In the genomic region with DNA sequence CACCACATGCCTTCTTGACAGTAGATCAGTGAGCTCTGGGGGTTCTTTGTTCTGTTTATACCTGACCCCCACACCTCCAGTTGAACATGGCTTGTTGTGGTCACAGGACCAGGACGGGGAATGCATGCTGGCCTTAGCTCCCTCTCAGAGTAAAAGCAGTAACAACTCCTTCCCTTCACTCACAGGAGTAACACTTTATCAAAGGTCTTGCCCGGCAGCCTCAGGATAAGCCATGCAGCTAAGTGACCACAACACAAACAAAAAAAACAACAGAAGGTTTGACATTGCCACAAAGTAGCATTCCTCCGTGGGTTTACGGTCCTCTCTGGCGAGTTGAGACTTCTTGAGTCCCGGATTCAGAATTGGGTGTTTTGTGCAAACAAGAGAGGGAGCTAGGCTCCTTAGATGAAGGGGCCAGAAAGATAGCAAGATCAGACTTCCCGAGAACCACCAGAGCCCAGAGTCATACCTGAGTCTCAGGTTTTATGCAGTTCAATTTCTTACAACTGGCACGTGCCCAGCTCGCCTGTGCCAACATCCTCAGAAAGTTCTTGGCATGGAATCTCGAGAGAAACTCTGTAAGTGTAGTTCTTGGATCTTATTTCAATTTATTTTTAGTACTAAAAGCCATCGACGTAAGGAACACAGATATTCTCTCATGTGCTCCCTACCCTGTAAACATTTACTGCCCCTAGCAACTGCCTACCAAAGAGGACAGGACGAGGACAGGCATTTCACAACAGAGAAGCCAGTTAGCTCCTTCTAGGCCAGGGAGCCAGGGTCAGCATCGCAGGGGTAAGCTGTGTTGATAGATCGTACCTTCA, we compare ENCODE assay signal across 15 mouse cellular contexts. TPM values are rescaled to one million over a fixed set of nuclear protein-coding genes. Genes with fewer than 3 reads are reported as not detected.
DNase-seq lines count a peak whose midpoint lies in the region; ATAC-seq and TF ChIP-seq lines count a peak whose summit lies in the region.
"Had no signal": no experiment of that assay in that cellular context is flagged by ENCODE, and none has a peak within 500 bp of the region (broad histone marks: within the 10 kb centered on the region; RNA-seq: fewer than 3 reads in every experiment).

No protein-coding gene starts in this region.

- DNase-seq in spleen, adult 2 months (ENCODE audit: low read depth in 1 of 2, low spot score in 2 of 2): no peak
- no peak for DNase-seq in spleen, adult 12 weeks (ENCODE audit: low spot score)
- DNase-seq in heart, adult 2 months: peak; percentile 49 to 64
- DNase-seq in stomach, postnatal 0 days (ENCODE audit: low spot score): no peak
- no peak for DNase-seq in frontal cortex, postnatal 14 days (ENCODE audit: low spot score in 2 of 2)
- no peak for DNase-seq in ovary, postnatal 14 days (ENCODE audit: low spot score)
- DNase-seq: cerebellum, adult 11 months; thymus, postnatal 36 days had no signal

- no peak overlapping the region for H3K9ac ChIP-seq in heart, adult 2 months (ENCODE audit: low read depth, low read length)
- H3K9ac ChIP-seq in limb, embryonic 15.5 days: no peak overlapping the region
- no peak overlapping the region for H3K9ac ChIP-seq in stomach, postnatal 0 days (ENCODE audit: low read length)
- H3K9ac ChIP-seq: embryonic facial prominence, embryonic 12.5 days; kidney, embryonic 15.5 days; neural tube, embryonic 13.5 days had no signal

- H3K4me1 ChIP-seq in spleen, adult 2 months (ENCODE audit: control insufficient read depth, insufficient read depth, insufficient read length): no peaks in the 10 kb centered on the region
- peaks cover 8% of the 10 kb centered on the region for H3K4me1 ChIP-seq in heart, adult 2 months (ENCODE audit: control insufficient read depth, insufficient read depth, low read length)
- peaks cover 20% of the 10 kb centered on the region for H3K4me1 ChIP-seq in limb, embryonic 15.5 days
- H3K4me1 ChIP-seq in stomach, postnatal 0 days (replicated peaks; ENCODE audit: control insufficient read depth, insufficient read depth): 0 out of 2 replicates have a peak, but pooled peaks cover 2% of the 10 kb centered on the region

- no peak overlapping the region for H3K4me3 ChIP-seq in spleen, adult 2 months (ENCODE audit: extremely low read depth, insufficient read depth, insufficient read length)
- no peak overlapping the region for H3K4me3 ChIP-seq in heart, adult 2 months
- no peak overlapping the region for H3K4me3 ChIP-seq in limb, embryonic 15.5 days
- H3K4me3 ChIP-seq in stomach, postnatal 0 days (ENCODE audit: low read depth, low read length): no peak overlapping the region
- H3K4me3 ChIP-seq: embryonic facial prominence, embryonic 12.5 days; kidney, embryonic 15.5 days; neural tube, embryonic 13.5 days had no signal

- no peaks in the 10 kb centered on the region for H3K79me2 ChIP-seq in heart, adult 2 months (replicated peaks; ENCODE audit: control insufficient read depth, insufficient read depth, low read length)

- ATAC-seq in limb, embryonic 15.5 days (ENCODE audit: insufficient number of reproducible peaks, low FRiP score, low TSS enrichment, low read depth): no peak
- no peak for ATAC-seq in stomach, postnatal 0 days (ENCODE audit: low FRiP score, low TSS enrichment)

- 0 out of 2 replicates have a peak overlapping the region, but pooled peaks have one; percentile 28 for H3K27ac ChIP-seq in spleen, adult 2 months (ENCODE audit: insufficient read depth, low read length)
- peak overlapping the region; percentile 75 for H3K27ac ChIP-seq in heart, adult 2 months
- H3K27ac ChIP-seq in limb, embryonic 15.5 days: peak overlapping the region; percentile 68
- H3K27ac ChIP-seq in stomach, postnatal 0 days (replicated peaks): peak overlapping the region; percentile 40; the same call in 1 of the 2 replicates
- H3K27ac ChIP-seq: embryonic facial prominence, embryonic 12.5 days; kidney, embryonic 15.5 days; neural tube, embryonic 13.5 days had no signal

- H3K36me3 ChIP-seq in spleen, adult 2 months (ENCODE audit: control insufficient read depth, insufficient read depth, low read length): no peaks in the 10 kb centered on the region
- H3K36me3 ChIP-seq in heart, adult 2 months (ENCODE audit: control insufficient read depth, insufficient read depth, low read length): no peaks in the 10 kb centered on the region; the same call in 1 of the 2 replicates
- no peaks in the 10 kb centered on the region for H3K36me3 ChIP-seq in limb, embryonic 15.5 days
- no peaks in the 10 kb centered on the region for H3K36me3 ChIP-seq in stomach, postnatal 0 days (ENCODE audit: control insufficient read depth, insufficient read depth, low read length)
- H3K36me3 ChIP-seq: embryonic facial prominence, embryonic 12.5 days; kidney, embryonic 15.5 days; neural tube, embryonic 13.5 days had no signal

- peak; percentile 76 for TF ChIP-seq EP300 in heart, adult 2 months (IDR thresholded peaks at IDR 0.05; ENCODE audit: insufficient read depth, low read depth, low read length)
- no peak for TF ChIP-seq EP300 in stomach, postnatal 0 days (optimal IDR thresholded peaks at IDR 0.05)

- WGBS in spleen, adult 2 months: 86% methylated on average over 15 of the region's 15 CpGs
- 45% methylated on average over 15 of the region's 15 CpGs for WGBS in heart, adult 2 months
- WGBS in limb, embryonic 15.5 days: 59% methylated on average over 15 of the region's 15 CpGs
- 56% methylated on average over 15 of the region's 15 CpGs for WGBS in stomach, postnatal 0 days

- H3K4me2 ChIP-seq in limb, embryonic 15.5 days: no peak overlapping the region
- H3K4me2 ChIP-seq in stomach, postnatal 0 days (replicated peaks; ENCODE audit: low read depth): no peak overlapping the region
- H3K4me2 ChIP-seq: embryonic facial prominence, embryonic 12.5 days; kidney, embryonic 15.5 days; neural tube, embryonic 13.5 days had no signal

- TF ChIP-seq CTCF in spleen, adult 2 months (IDR thresholded peaks at IDR 0.05; ENCODE audit: extremely low read depth, insufficient read depth, insufficient read length, insufficient replicate concordance): no peak
- TF ChIP-seq CTCF in heart, adult 2 months (IDR thresholded peaks at IDR 0.05): no peak
- no peak for TF ChIP-seq CTCF in stomach, postnatal 0 days (IDR thresholded peaks at IDR 0.05; ENCODE audit: low read depth)

- H3K27me3 ChIP-seq in spleen, adult 2 months (ENCODE audit: control insufficient read depth, insufficient read depth, low read length): 0 out of 2 replicates have a peak, but pooled peaks cover under 1% of the 10 kb centered on the region
- H3K27me3 ChIP-seq in heart, adult 2 months (ENCODE audit: control insufficient read depth, insufficient read depth, low read length): no peaks in the 10 kb centered on the region
- no peaks in the 10 kb centered on the region for H3K27me3 ChIP-seq in limb, embryonic 15.5 days
- no peaks in the 10 kb centered on the region for H3K27me3 ChIP-seq in stomach, postnatal 0 days (ENCODE audit: control insufficient read depth, insufficient read depth, low read length)
- H3K27me3 ChIP-seq: embryonic facial prominence, embryonic 12.5 days; kidney, embryonic 15.5 days; neural tube, embryonic 13.5 days had no signal

- intact Hi-C loops in heart, adult 2 months (cut with DNase I): no loop called here

- H3K9me3 ChIP-seq in limb, embryonic 15.5 days: no peaks in the 10 kb centered on the region
- H3K9me3 ChIP-seq in stomach, postnatal 0 days (ENCODE audit: control insufficient read depth, low read length): no peaks in the 10 kb centered on the region
- H3K9me3 ChIP-seq: embryonic facial prominence, embryonic 12.5 days; kidney, embryonic 15.5 days; neural tube, embryonic 13.5 days had no signal

- no peak for TF ChIP-seq POLR2A in spleen, adult 2 months (IDR thresholded peaks at IDR 0.05; ENCODE audit: low read depth, low read length)
- peak; percentile 73 for TF ChIP-seq POLR2A in heart, adult 2 months (IDR thresholded peaks at IDR 0.05; ENCODE audit: insufficient read depth, low read depth, low read length)

RNA-seq across cellular contexts. Expression of gene 2610028H24Rik, which starts 1.3 kb away (rescaled TPM):
- polyA plus RNA-seq in spleen, adult 2 months (2012; rRNA removed): not detected in 2 replicates
- under 1 TPM in 1 of 2 experiments, not detected in 1; 0.20 TPM for total RNA-seq in heart, adult 2 months (2021)
- polyA plus RNA-seq in heart, adult 2 months (2012; rRNA removed): 0.47 and 1.8 TPM in 2 replicates
- not detected in 2 replicates for polyA plus RNA-seq in limb, embryonic 15.5 days (2015; fragmentation: Nextera tagmentation; extraction: Ambion mirVana)
- polyA plus RNA-seq in stomach, postnatal 0 days (2015; fragmentation: Nextera tagmentation; extraction: Ambion mirVana): 0.07 and 0.10 TPM in 2 replicates
- total RNA-seq: left cerebral cortex, adult 8-10 months; megakaryocyte-erythroid progenitor cell, adult 5-6 weeks had no signal
- polyA plus RNA-seq: embryonic facial prominence, embryonic 12.5 days; kidney, embryonic 15.5 days; neural tube, embryonic 13.5 days had no signal

RNA-seq across cellular contexts. Expression of gene Pcnt, which starts 5.0 kb away (rescaled TPM):
- polyA plus RNA-seq in spleen, adult 2 months (2012; rRNA removed): 18.4 and 21.1 TPM in 2 replicates
- 10 to 100 TPM; 42.2 to 56.7 TPM for total RNA-seq in heart, adult 2 months (2021)
- polyA plus RNA-seq in heart, adult 2 months (2012; rRNA removed): 27.4 and 43.0 TPM in 2 replicates
- polyA plus RNA-seq in limb, embryonic 15.5 days (2015; fragmentation: Nextera tagmentation; extraction: Ambion mirVana): 14.6 and 14.8 TPM in 2 replicates
- 4.9 and 5.1 TPM in 2 replicates for polyA plus RNA-seq in stomach, postnatal 0 days (2015; fragmentation: Nextera tagmentation; extraction: Ambion mirVana)

RNA-seq across cellular contexts. Expression of gene AC141477.1, which starts 7.4 kb away (rescaled TPM):
- polyA plus RNA-seq in spleen, adult 2 months (2012; rRNA removed): not detected in 2 replicates
- not detected for total RNA-seq in heart, adult 2 months (2021)
- not detected in 2 replicates for polyA plus RNA-seq in heart, adult 2 months (2012; rRNA removed)
- not detected in 2 replicates for polyA plus RNA-seq in limb, embryonic 15.5 days (2015; fragmentation: Nextera tagmentation; extraction: Ambion mirVana)
- 1.2 and 1.5 TPM in 2 replicates for polyA plus RNA-seq in stomach, postnatal 0 days (2015; fragmentation: Nextera tagmentation; extraction: Ambion mirVana)
- total RNA-seq: left cerebral cortex, adult 8-10 months had no signal
- polyA plus RNA-seq: embryonic facial prominence, embryonic 12.5 days; gonadal fat pad, adult 2 months; kidney, embryonic 15.5 days; neural tube, embryonic 13.5 days had no signal

RNA-seq across cellular contexts. Expression of gene Mcm3ap, which starts 21.1 kb away (rescaled TPM):
- polyA plus RNA-seq in spleen, adult 2 months (2012; rRNA removed): 16.0 and 16.6 TPM in 2 replicates
- total RNA-seq in heart, adult 2 months (2021): 10 to 100 TPM; 21.4 to 24.9 TPM
- 14.7 and 25.3 TPM in 2 replicates for polyA plus RNA-seq in heart, adult 2 months (2012; rRNA removed)
- 43.9 and 47.9 TPM in 2 replicates for polyA plus RNA-seq in limb, embryonic 15.5 days (2015; fragmentation: Nextera tagmentation; extraction: Ambion mirVana)
- polyA plus RNA-seq in stomach, postnatal 0 days (2015; fragmentation: Nextera tagmentation; extraction: Ambion mirVana): 22.7 and 24.4 TPM in 2 replicates

RNA-seq across cellular contexts. Expression of gene Ybey, which starts 21.3 kb away (rescaled TPM):
- polyA plus RNA-seq in spleen, adult 2 months (2012; rRNA removed): 2.4 and 3.1 TPM in 2 replicates
- 1 to 10 TPM; 3.5 to 3.7 TPM for total RNA-seq in heart, adult 2 months (2021)
- polyA plus RNA-seq in heart, adult 2 months (2012; rRNA removed): 2.2 and 3.7 TPM in 2 replicates
- polyA plus RNA-seq in limb, embryonic 15.5 days (2015; fragmentation: Nextera tagmentation; extraction: Ambion mirVana): 5.6 and 5.9 TPM in 2 replicates
- 3.4 and 3.7 TPM in 2 replicates for polyA plus RNA-seq in stomach, postnatal 0 days (2015; fragmentation: Nextera tagmentation; extraction: Ambion mirVana)

Comparison
In these comparisons a context has a peak if more than half of its experiments do, and no peak if none do; other contexts are left out.
1. DNase-seq: peak in heart, adult 2 months (2 of 2); none in spleen, adult 2 months (0 of 2), spleen, adult 12 weeks (single experiment), stomach, postnatal 0 days (single experiment), frontal cortex, postnatal 14 days (0 of 2) and ovary, postnatal 14 days (single experiment).
2. Peak in every context shown above with its lines, with median percentiles within 50 percentile points of each other: H3K27ac ChIP-seq.